Mouse (Mus musculus) embryonic facial prominence, embryonic 11.5 days (tissue): ENCODE measurements at regions not wholly inside any gene's neighbourhood (a gene's known extent, or its start where the extent isn't known, plus 50 kb on each side); places are given as distances from the start of the nearest gene placed in this dataset.

ENCODE experiments used
- ATAC-seq: fragments of 200-750 bp; cut with Nextera tagmentation; replicated peaks from 2 replicates; pipeline ENCODE4 v1.8.0; 2017; ENCODE audit warnings: low read depth; ENCODE audit not compliant: insufficient number of reproducible peaks, low FRiP score, low TSS enrichment
- DNase-seq: peaks from one replicate; pipeline ENCODE4 v3.0.0-alpha.2; 2015; ENCODE audit warnings: low spot score
- H3K27ac ChIP-seq: fragments of 300-500 bp; sonication (generic); replicated peaks from 2 replicates; pipeline ENCODE4 v1.5.1; 2014; ENCODE audit warnings: mild to moderate bottlenecking, low read depth, low read length, control low read depth
- H3K27me3 ChIP-seq: fragments of 300-500 bp; sonication (generic); 2 replicates; pipeline ENCODE4 v1.6.1; 2014; ENCODE audit warnings: mild to moderate bottlenecking, low read length, moderate library complexity, mixed read lengths; ENCODE audit not compliant: control insufficient read depth, insufficient read depth
- H3K36me3 ChIP-seq: fragments of 300-500 bp; sonication (generic); replicated peaks from 2 replicates; pipeline ENCODE4 v1.6.1; 2014; ENCODE audit warnings: low read depth, mild to moderate bottlenecking, low read length, moderate library complexity, mixed read lengths; ENCODE audit not compliant: control insufficient read depth, insufficient read depth
- H3K4me1 ChIP-seq: fragments of 300-500 bp; sonication (generic); 2 replicates; pipeline ENCODE4 v1.6.1; 2014; ENCODE audit warnings: low read length, mixed read lengths; ENCODE audit not compliant: control insufficient read depth, insufficient read depth
- H3K4me2 ChIP-seq: fragments of 300-500 bp; sonication (generic); 2 replicates; pipeline ENCODE4 v1.6.1; 2014; ENCODE audit warnings: low read depth, mild to moderate bottlenecking, control low read depth, low read length, moderate library complexity
- H3K4me3 ChIP-seq: fragments of 300-500 bp; sonication (generic); 2 replicates; pipeline ENCODE4 v1.5.1; 2014; ENCODE audit warnings: low read depth, low read length, control low read depth
- H3K9ac ChIP-seq: fragments of 300-500 bp; sonication (generic); replicated peaks from 2 replicates; pipeline ENCODE4 v1.6.1; 2014; ENCODE audit warnings: mild to moderate bottlenecking, control low read depth, low read length
- H3K9me3 ChIP-seq: fragments of 300-500 bp; sonication (generic); replicated peaks from 2 replicates; pipeline ENCODE4 v1.6.1; 2016; ENCODE audit warnings: mild to moderate bottlenecking, low read length, inconsistent platforms, mixed read lengths; ENCODE audit not compliant: control insufficient read depth
- WGBS: fragments of 180-500 bp; shearing (Covaris S2); extraction: QIAGEN DNeasy Blood & Tissue Kit; methylation state at CpG from one replicate; pipeline ENCODE4 v1.1.7; 2014; 5-methylcytosine and 5-hydroxymethylcytosine counted together

DNA sequence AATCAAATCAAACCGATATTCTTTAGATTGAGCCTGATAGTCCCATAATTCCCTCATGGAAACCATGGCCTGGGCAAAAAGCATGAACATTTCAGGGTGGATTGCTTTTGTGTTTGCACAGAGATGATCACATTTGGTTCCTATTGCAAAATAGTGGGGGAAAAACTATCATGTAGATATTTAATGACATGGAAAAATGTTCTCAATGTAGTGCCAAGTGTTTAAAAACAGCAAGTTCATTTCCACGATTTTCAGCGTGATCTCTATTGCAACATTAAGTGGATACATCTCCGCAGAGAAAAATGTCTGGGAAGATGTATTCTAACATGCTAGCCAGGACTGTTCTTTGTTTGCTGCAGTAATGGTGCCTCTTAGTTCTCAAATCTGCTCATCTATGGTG lies 235.0 kb upstream of the Stt3b start:
- no peak overlapping the region for H3K4me2 ChIP-seq
- H3K27ac ChIP-seq = no peak overlapping the region
- H3K36me3 ChIP-seq = no peaks in the 10 kb centered on the region
- H3K9ac ChIP-seq = no peak overlapping the region
- H3K9me3 ChIP-seq = no peaks in the 10 kb centered on the region
- ATAC-seq (no peak), DNase-seq (no peak)
- no peaks in the 10 kb centered on the region for H3K27me3 ChIP-seq
- WGBS = 90% methylated on average over 4 of the region's 4 CpGs
- H3K4me3 ChIP-seq = no peak overlapping the region
- no peaks in the 10 kb centered on the region for H3K4me1 ChIP-seq

GRCm38 (mm10) chr9:115545792-115546191 lies 235.6 kb upstream of the Stt3b start:
- WGBS = 21% methylated on average over 2 of the region's 2 CpGs
- Histone ChIP-seq H3K9ac (no peak overlapping the region), H3K4me3 (no peak overlapping the region), H3K27me3 (no peaks in the 10 kb centered on the region), H3K36me3 (no peaks in the 10 kb centered on the region), H3K27ac (no peak overlapping the region), H3K9me3 (no peaks in the 10 kb centered on the region; the same call in 1 of the 2 replicates), H3K4me2 (no peak overlapping the region), H3K4me1 (no peaks in the 10 kb centered on the region)
- no peak for ATAC-seq
- DNase-seq = no peak

DNA sequence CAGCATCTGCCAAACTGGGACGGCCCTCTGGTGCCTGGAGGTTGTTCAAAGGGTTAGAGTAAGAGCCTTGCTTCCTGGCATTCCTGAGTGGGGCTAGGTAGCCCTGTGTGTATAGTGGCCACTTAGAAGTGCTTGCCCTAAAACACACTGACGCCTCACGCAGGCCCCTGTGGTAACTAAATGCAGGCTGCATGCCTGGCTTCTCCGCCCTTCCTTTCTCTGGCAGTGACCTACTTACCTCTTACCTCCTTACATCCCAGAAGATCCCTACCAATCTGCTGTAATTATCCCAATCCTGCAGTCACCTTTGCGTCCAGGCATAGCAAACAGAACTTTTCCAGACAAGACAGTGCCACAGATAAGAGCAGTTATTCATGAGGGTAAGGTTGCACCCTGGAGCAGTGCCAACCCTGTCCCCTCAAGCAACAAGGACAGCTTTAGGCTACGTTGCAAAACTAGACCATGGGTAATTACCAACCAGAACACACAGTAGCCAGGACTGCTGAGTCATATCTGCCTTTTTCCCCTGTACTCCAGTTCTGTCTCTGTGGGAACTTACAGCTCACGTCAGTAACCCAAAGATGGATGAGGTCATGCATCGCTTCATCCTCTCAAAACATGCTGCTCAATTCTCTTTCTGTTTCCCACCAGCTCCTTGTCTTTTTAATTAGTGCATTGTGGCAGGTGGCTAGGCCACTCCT lies 237.6 kb upstream of the Stt3b start:
- Histone ChIP-seq H3K27me3 (no peaks in the 10 kb centered on the region), H3K9ac (no peak overlapping the region), H3K4me2 (no peak overlapping the region), H3K9me3 (no peaks in the 10 kb centered on the region; the same call in 1 of the 2 replicates), H3K36me3 (no peaks in the 10 kb centered on the region), H3K27ac (no peak overlapping the region), H3K4me1 (no peaks in the 10 kb centered on the region), H3K4me3 (no peak overlapping the region)
- 58% methylated on average over 8 of the region's 8 CpGs for WGBS
- DNase-seq (no peak), ATAC-seq (no peak)

DNA sequence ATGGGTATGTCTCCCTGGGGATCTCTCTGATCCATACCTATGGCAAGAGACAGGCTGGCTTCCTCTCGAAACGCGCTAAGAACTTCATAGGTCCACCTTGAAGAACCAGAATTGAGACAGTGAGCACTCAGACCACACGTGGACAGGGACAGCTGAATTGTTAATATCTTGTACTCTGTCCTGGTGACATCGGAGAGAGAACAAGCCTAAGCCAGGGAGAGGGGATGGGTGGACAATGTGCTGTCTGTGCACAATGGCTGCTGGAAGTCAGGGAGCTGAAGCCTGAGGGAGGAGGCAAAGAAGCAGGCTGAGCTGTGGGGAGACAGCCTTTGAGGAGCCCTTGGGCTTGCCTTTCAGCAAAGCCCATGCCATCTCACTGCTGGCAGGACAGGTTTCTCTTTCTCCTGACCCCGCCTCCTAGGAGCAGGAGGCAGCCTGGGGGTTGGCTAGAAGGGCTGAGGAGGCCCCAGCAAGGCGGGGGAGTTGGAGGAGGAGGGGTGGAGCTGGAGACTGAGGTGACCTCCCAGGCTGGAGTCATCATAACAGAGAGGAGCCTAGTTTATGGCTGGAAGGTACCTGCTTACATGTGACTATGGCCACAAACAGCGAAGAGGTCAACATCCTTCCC lies 238.6 kb upstream of the Stt3b start:
- H3K4me3 ChIP-seq = no peak overlapping the region
- no peak for DNase-seq
- H3K27ac ChIP-seq = no peak overlapping the region
- no peak overlapping the region for H3K4me2 ChIP-seq
- no peaks in the 10 kb centered on the region for H3K4me1 ChIP-seq
- WGBS = 59% methylated on average over 8 of the region's 8 CpGs
- H3K36me3 ChIP-seq = no peaks in the 10 kb centered on the region
- H3K9ac ChIP-seq = no peak overlapping the region
- no peak for ATAC-seq
- H3K27me3 ChIP-seq = no peaks in the 10 kb centered on the region
- H3K9me3 ChIP-seq = no peaks in the 10 kb centered on the region; the same call in 1 of the 2 replicates

- Histone ChIP-seq H3K4me1 (no peaks in the 10 kb centered on the region), H3K36me3 (no peaks in the 10 kb centered on the region), H3K4me3 (no peak overlapping the region), H3K27me3 (no peaks in the 10 kb centered on the region), H3K4me2 (no peak overlapping the region), H3K9me3 (no peaks in the 10 kb centered on the region; the same call in 1 of the 2 replicates), H3K9ac (no peak overlapping the region), H3K27ac (no peak overlapping the region)
- ATAC-seq = no peak
- no peak for DNase-seq
- WGBS = 82% methylated on average over 11 of the region's 11 CpGs
Measured at GRCm38 (mm10) chr9:115551080-115551479, 240.9 kb upstream of the Stt3b start.

DNA sequence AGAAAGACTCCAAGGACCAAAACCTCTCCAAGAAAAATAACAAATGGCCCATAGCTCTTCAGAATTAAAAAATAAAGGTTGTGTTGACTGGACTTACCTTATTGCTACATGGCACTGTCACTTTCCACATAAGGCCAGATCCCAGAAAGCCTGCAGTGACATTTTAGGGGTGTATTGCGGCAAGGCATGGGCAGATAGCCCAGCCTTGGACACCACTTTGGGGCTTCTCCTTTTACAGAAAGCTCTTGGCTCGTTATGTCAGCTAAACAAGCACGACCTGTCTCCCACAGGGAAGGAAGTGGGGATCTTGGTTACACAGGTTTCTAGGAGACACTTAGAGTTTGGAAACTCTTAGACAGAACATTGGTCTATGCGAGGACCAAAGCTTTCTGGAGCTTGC lies 241.3 kb upstream of the Stt3b start:
- no peaks in the 10 kb centered on the region; the same call in 1 of the 2 replicates for H3K9me3 ChIP-seq
- no peaks in the 10 kb centered on the region for H3K36me3 ChIP-seq
- WGBS = 80% methylated on average over 4 of the region's 4 CpGs
- ATAC-seq = no peak
- H3K4me3 ChIP-seq = no peak overlapping the region
- H3K4me1 ChIP-seq = no peaks in the 10 kb centered on the region
- no peak overlapping the region for H3K27ac ChIP-seq
- H3K4me2 ChIP-seq = no peak overlapping the region
- H3K9ac ChIP-seq = no peak overlapping the region
- H3K27me3 ChIP-seq = no peaks in the 10 kb centered on the region
- DNase-seq = no peak

DNA sequence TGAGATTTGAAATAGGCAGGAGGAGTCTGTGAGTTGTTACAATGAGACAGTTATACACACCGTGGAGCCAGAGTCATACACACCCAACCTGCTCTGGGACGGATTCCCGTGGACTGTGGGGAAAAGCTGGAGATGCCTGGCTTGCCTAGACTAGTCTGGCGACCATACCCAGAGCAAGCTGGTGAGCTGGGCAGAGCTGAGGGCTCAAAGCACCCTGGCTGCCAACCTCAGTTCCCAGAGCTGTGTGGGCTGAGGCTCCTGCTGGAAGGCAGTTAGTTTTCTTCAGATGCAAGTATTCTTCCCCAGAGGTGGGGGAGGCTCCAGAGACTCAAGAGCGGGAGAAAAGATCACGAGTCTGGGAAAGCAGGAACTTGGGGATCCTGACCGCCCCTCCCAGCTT lies 247.9 kb upstream of the Stt3b start:
- DNase-seq (no peak), ATAC-seq (no peak)
- Histone ChIP-seq H3K27ac (no peak overlapping the region), H3K9ac (no peak overlapping the region), H3K4me3 (no peak overlapping the region), H3K9me3 (no peaks in the 10 kb centered on the region), H3K4me1 (no peaks in the 10 kb centered on the region), H3K27me3 (no peaks in the 10 kb centered on the region), H3K4me2 (no peak overlapping the region), H3K36me3 (no peaks in the 10 kb centered on the region)
- 83% methylated on average over 7 of the region's 7 CpGs for WGBS

- Histone ChIP-seq H3K36me3 (no peaks in the 10 kb centered on the region), H3K4me3 (no peak overlapping the region), H3K4me1 (no peaks in the 10 kb centered on the region), H3K27me3 (no peaks in the 10 kb centered on the region), H3K27ac (no peak overlapping the region), H3K9me3 (no peaks in the 10 kb centered on the region), H3K4me2 (no peak overlapping the region), H3K9ac (no peak overlapping the region)
- DNase-seq (no peak), ATAC-seq (no peak)
- 92% methylated on average over 5 of the region's 5 CpGs for WGBS
Measured at GRCm38 (mm10) chr9:115559521-115559920, 249.3 kb upstream of the Stt3b start.
